31 mouse cellular contexts compared by ENCODE assay signal in the genomic region with DNA sequence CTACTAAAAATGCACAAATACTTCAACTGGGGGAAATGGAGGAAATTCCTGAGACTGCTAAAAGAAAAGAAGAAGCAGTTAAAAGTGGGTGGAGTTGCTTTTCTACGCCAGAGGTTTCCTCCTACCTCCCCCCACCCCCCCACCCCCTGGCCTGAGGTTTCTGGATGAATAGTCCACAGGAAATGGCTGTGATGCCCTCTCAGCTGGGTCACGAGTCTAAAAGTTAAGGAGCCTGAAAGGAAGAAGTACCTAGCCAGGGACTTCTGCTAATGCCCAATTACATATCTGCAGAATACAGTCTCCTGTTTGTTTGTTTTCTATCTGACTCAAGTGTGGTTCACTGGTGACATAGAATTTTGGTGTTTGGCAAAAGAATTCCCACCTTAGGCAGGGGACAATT.
DNase-seq lines count a peak whose midpoint lies in the region; ATAC-seq lines count a peak whose summit lies in the region.
"Had no signal": no experiment of that assay in that cellular context is flagged by ENCODE, and none has a peak within 500 bp of the region (broad histone marks: within the 10 kb centered on the region; RNA-seq: fewer than 3 reads in every experiment).

No protein-coding gene starts in this region.

- peak; percentile 72 for DNase-seq in heart, adult 11 months
- no peak for DNase-seq in heart, adult 18-20 months
- peak; percentile 22 for DNase-seq in kidney, postnatal 10 days
- DNase-seq in R1 (ENCODE audit: low read depth, low spot score) = peak; percentile 57
- DNase-seq in urinary bladder, postnatal 14 days (ENCODE audit: low spot score) = no peak
- DNase-seq in frontal cortex, postnatal 36 days (ENCODE audit: low spot score in 2 of 2) = no peak
- DNase-seq: adrenal gland, postnatal 10 days; cerebellum, adult 11 months; cerebellum, adult 9-10 months; gastrocnemius, postnatal 10 days; liver; lung, embryonic 14.5 days; lung, postnatal 14 days; right cerebral cortex, adult 18-20 months; spleen, adult 18-20 months; thymus, adult 18-20 months; thymus, postnatal 25 days had no signal

- H3K9me3 ChIP-seq in kidney, embryonic 15.5 days (replicated peaks) = no peaks in the 10 kb centered on the region
- H3K9me3 ChIP-seq: embryonic facial prominence, embryonic 13.5 days; forebrain, embryonic 10.5 days; heart, embryonic 10.5 days; heart, embryonic 15.5 days; hindbrain, embryonic 12.5 days; intestine, embryonic 15.5 days; liver, embryonic 15.5 days; midbrain, embryonic 10.5 days; neural tube, embryonic 12.5 days had no signal

- H3K9ac ChIP-seq in kidney, embryonic 15.5 days = no peak overlapping the region
- H3K9ac ChIP-seq: embryonic facial prominence, embryonic 13.5 days; heart, embryonic 15.5 days; hindbrain, embryonic 12.5 days; intestine, embryonic 15.5 days; liver, embryonic 15.5 days; lung, embryonic 14.5 days; neural tube, embryonic 12.5 days had no signal

- peaks cover 30% of the 10 kb centered on the region for H3K4me1 ChIP-seq in kidney, embryonic 15.5 days
- H3K4me1 ChIP-seq: heart, embryonic 15.5 days; hindbrain, embryonic 12.5 days; liver, embryonic 15.5 days; midbrain, embryonic 10.5 days; neural tube, embryonic 12.5 days had no signal

- no peak overlapping the region for H3K4me2 ChIP-seq in kidney, embryonic 15.5 days
- H3K4me2 ChIP-seq: embryonic facial prominence, embryonic 13.5 days; heart, embryonic 15.5 days; hindbrain, embryonic 12.5 days; intestine, embryonic 15.5 days; liver, embryonic 15.5 days; lung, embryonic 14.5 days; neural tube, embryonic 12.5 days had no signal

- H3K27me3 ChIP-seq in kidney, embryonic 15.5 days = no peaks in the 10 kb centered on the region
- H3K27me3 ChIP-seq: heart, embryonic 15.5 days; hindbrain, embryonic 12.5 days; intestine, embryonic 15.5 days; liver, embryonic 15.5 days; neural tube, embryonic 12.5 days had no signal

- no peak overlapping the region for H3K4me3 ChIP-seq in kidney, embryonic 15.5 days (replicated peaks)
- H3K4me3 ChIP-seq: embryonic facial prominence, embryonic 13.5 days; forebrain, embryonic 10.5 days; heart, embryonic 10.5 days; heart, embryonic 15.5 days; hindbrain, embryonic 12.5 days; intestine, embryonic 15.5 days; liver, embryonic 15.5 days; midbrain, embryonic 10.5 days; myocyte; neural tube, embryonic 12.5 days had no signal

- ATAC-seq in kidney, embryonic 15.5 days (replicated peaks; ENCODE audit: low FRiP score) = no peak
- ATAC-seq in megakaryocyte progenitor cell, adult 5-6 weeks (replicated peaks; ENCODE audit: poor library complexity) = 0 out of 2 replicates have a peak, but pooled peaks have one; percentile 6
- ATAC-seq: forebrain, embryonic 16.5 days; hindbrain, postnatal 0 days; intestine, embryonic 15.5 days had no signal

- H3K27ac ChIP-seq in kidney, embryonic 15.5 days = no peak overlapping the region
- H3K27ac ChIP-seq: embryonic facial prominence, embryonic 13.5 days; forebrain, embryonic 10.5 days; heart, embryonic 10.5 days; hindbrain, embryonic 12.5 days; hindbrain, postnatal 0 days; intestine, embryonic 15.5 days; liver, embryonic 15.5 days; midbrain, embryonic 10.5 days; neural tube, embryonic 12.5 days had no signal

- H3K36me3 ChIP-seq in kidney, embryonic 15.5 days = no peaks in the 10 kb centered on the region
- H3K36me3 ChIP-seq: embryonic facial prominence, embryonic 13.5 days; forebrain, embryonic 10.5 days; heart, embryonic 10.5 days; heart, embryonic 15.5 days; hindbrain, embryonic 12.5 days; intestine, embryonic 15.5 days; liver, embryonic 15.5 days; midbrain, embryonic 10.5 days; neural tube, embryonic 12.5 days had no signal

- WGBS in kidney, embryonic 15.5 days = 14% methylated on average over 2 of the region's 2 CpGs

Comparison
In these comparisons a context has a peak if more than half of its experiments do, and no peak if none do; other contexts are left out.
1. DNase-seq: peak in heart, adult 11 months (single experiment), kidney, postnatal 10 days (single experiment) and R1 (single experiment); none in heart, adult 18-20 months (0 of 2), urinary bladder, postnatal 14 days (single experiment) and frontal cortex, postnatal 36 days (0 of 2).